Mouse (Mus musculus) MEL (cell line): ENCODE measurements around the gene Lrrc31. TPM values are rescaled to one million over a fixed set of nuclear protein-coding genes. Genes with fewer than 3 reads are reported as not detected.

Source experiments
- DNase-seq: peaks from one replicate; pipeline ENCODE4 v3.0.0; 2011; ENCODE audit warnings: low read depth, low spot score
- H3K27ac ChIP-seq: 2 replicates; pipeline ENCODE4 v1.5.1; 2012; ENCODE audit warnings: low read depth, mild to moderate bottlenecking, control low read depth, low read length, moderate library complexity; ENCODE audit not compliant: control insufficient read depth
- H3K27me3 ChIP-seq, 2 experiments: fragments of 150-350 bp in 1 of 2; sonication (generic) in 1 of 2; 2 replicates each; pipeline ENCODE4 v1.6.1; 2012; ENCODE audit warnings: low read length in 2 of 2, mild to moderate bottlenecking in 2 of 2, improper control_type of control experiment in 1 of 2, moderate library complexity in 1 of 2; ENCODE audit not compliant: insufficient read depth in 2 of 2, control insufficient read depth in 1 of 2
- H3K36me3 ChIP-seq, 2 experiments: 2 replicates each; pipeline ENCODE4 v1.6.1; 2012 to 2014; ENCODE audit warnings: low read length in 2 of 2, improper control_type of control experiment in 1 of 2, inconsistent platforms in 1 of 2, mild to moderate bottlenecking in 1 of 2; ENCODE audit not compliant: insufficient read depth in 2 of 2, control insufficient read depth in 1 of 2
- H3K4me1 ChIP-seq, 2 experiments: fragments of 150-350 bp in 1 of 2; sonication (generic) in 1 of 2; 2 replicates each; pipeline ENCODE4 v1.6.1; 2012; ENCODE audit warnings: low read length in 2 of 2, improper control_type of control experiment in 1 of 2, mild to moderate bottlenecking in 1 of 2; ENCODE audit not compliant: insufficient read depth in 2 of 2, control insufficient read depth in 1 of 2
- H3K4me3 ChIP-seq, 2 experiments: fragments of 150-350 bp in 1 of 2; sonication (generic) in 1 of 2; 2 replicates each; pipeline ENCODE4 v1.5.1; 2012; ENCODE audit warnings: low read depth in 2 of 2, low read length in 2 of 2, mild to moderate bottlenecking in 2 of 2, moderate library complexity in 2 of 2, control low read depth in 1 of 2, improper control_type of control experiment in 1 of 2; ENCODE audit not compliant: control insufficient read depth in 1 of 2, insufficient read depth in 1 of 2
- H3K79me2 ChIP-seq: 2 replicates; pipeline ENCODE4 v1.6.1; 2012; ENCODE audit warnings: mild to moderate bottlenecking, low read length, moderate library complexity; ENCODE audit not compliant: control insufficient read depth, poor library complexity, insufficient read depth
- H3K9ac ChIP-seq: 2 replicates; pipeline ENCODE4 v1.6.1; 2012; ENCODE audit warnings: low read depth, mild to moderate bottlenecking, control low read depth, low read length, moderate library complexity; ENCODE audit not compliant: control insufficient read depth, poor library complexity, severe bottlenecking
- H3K9me3 ChIP-seq: fragments of 150-350 bp; sonication (generic); replicated peaks from 2 replicates; pipeline ENCODE4 v1.6.1; 2012; ENCODE audit warnings: mild to moderate bottlenecking, low read length, improper control_type of control experiment, moderate library complexity; ENCODE audit not compliant: insufficient read depth
- BHLHE40 ChIP-seq: IDR thresholded peaks from 2 replicates; pipeline ENCODE4 v1.6.1; 2012; ENCODE audit warnings: low read depth, mild to moderate bottlenecking, inconsistent platforms, low read length, improper control_type of control experiment, borderline replicate concordance
- CHD1 ChIP-seq: IDR thresholded peaks from 2 replicates; pipeline ENCODE4 v1.6.1; 2012; ENCODE audit warnings: low read depth, mild to moderate bottlenecking, inconsistent platforms, low read length, improper control_type of control experiment
- CHD2 ChIP-seq: IDR thresholded peaks from 2 replicates; pipeline ENCODE4 v1.6.1; 2011; ENCODE audit warnings: low read length, improper control_type of control experiment
- CTCF ChIP-seq, 3 experiments: IDR thresholded peaks in 2 of 3; conservative IDR thresholded peaks in 1 of 3; 2 replicates each; pipeline ENCODE4 v1.5.1; 2011 to 2012; ENCODE audit warnings: low read length in 3 of 3, low read depth in 2 of 3, mild to moderate bottlenecking in 2 of 3, improper control_type of control experiment in 1 of 3, inconsistent platforms in 1 of 3, mixed read lengths in 1 of 3, moderate library complexity in 1 of 3; ENCODE audit not compliant: control insufficient read depth in 1 of 3, insufficient read depth in 1 of 3, poor library complexity in 1 of 3, severe bottlenecking in 1 of 3
- ELF1 ChIP-seq: IDR thresholded peaks from 2 replicates; pipeline ENCODE4 v1.6.1; 2014; ENCODE audit warnings: low read depth, mild to moderate bottlenecking, inconsistent platforms, low read length, improper control_type of control experiment, moderate library complexity
- ETS1 ChIP-seq: IDR thresholded peaks from 2 replicates; pipeline ENCODE4 v1.6.1; 2012; ENCODE audit warnings: low read depth, mild to moderate bottlenecking, inconsistent platforms, low read length, improper control_type of control experiment, moderate library complexity
- GATA1 ChIP-seq: IDR thresholded peaks from 2 replicates; pipeline ENCODE4 v1.6.1; 2011; ENCODE audit warnings: low read depth, low read length, improper control_type of control experiment
- HCFC1 ChIP-seq: IDR thresholded peaks from 2 replicates; pipeline ENCODE4 v1.6.1; 2012; ENCODE audit warnings: low read depth, mild to moderate bottlenecking, inconsistent platforms, low read length, improper control_type of control experiment, moderate library complexity
- JUND ChIP-seq: IDR thresholded peaks from 2 replicates; pipeline ENCODE4 v1.6.1; 2011; ENCODE audit warnings: low read depth, mild to moderate bottlenecking, improper control_type of control experiment, low read length
- MAFK ChIP-seq: IDR thresholded peaks from 2 replicates; pipeline ENCODE4 v1.6.1; 2011; ENCODE audit warnings: low read depth, mild to moderate bottlenecking, low read length, improper control_type of control experiment, borderline replicate concordance
- MEF2A ChIP-seq: IDR thresholded peaks from 2 replicates; pipeline ENCODE4 v1.6.1; 2014; ENCODE audit warnings: low read depth, mild to moderate bottlenecking, inconsistent platforms, low read length, improper control_type of control experiment; ENCODE audit not compliant: poor library complexity, insufficient replicate concordance, severe bottlenecking; ENCODE audit errors: extremely low read depth
- MYC ChIP-seq: IDR thresholded peaks from 2 replicates; pipeline ENCODE4 v1.6.1; 2011; ENCODE audit warnings: low read depth, mild to moderate bottlenecking, low read length, improper control_type of control experiment, moderate library complexity
- NELFE ChIP-seq: IDR thresholded peaks from 2 replicates; pipeline ENCODE4 v1.6.1; 2011; ENCODE audit warnings: low read depth, low read length, improper control_type of control experiment
- NRF1 ChIP-seq: IDR thresholded peaks from 2 replicates; pipeline ENCODE4 v1.6.1; 2014; ENCODE audit warnings: low read depth, mild to moderate bottlenecking, inconsistent platforms, low read length, improper control_type of control experiment, moderate library complexity; ENCODE audit not compliant: poor library complexity, insufficient read depth, severe bottlenecking
- POLR2A ChIP-seq, 2 experiments: IDR thresholded peaks; 2 replicates each; pipeline ENCODE4 v1.6.1; 2011 to 2012; ENCODE audit warnings: low read length in 2 of 2, mild to moderate bottlenecking in 2 of 2, control low read depth in 1 of 2, improper control_type of control experiment in 1 of 2, low read depth in 1 of 2, moderate library complexity in 1 of 2; ENCODE audit not compliant: control insufficient read depth in 1 of 2, insufficient read depth in 1 of 2, poor library complexity in 1 of 2
- POLR2AphosphoS2 ChIP-seq: IDR thresholded peaks from 2 replicates; pipeline ENCODE4 v1.6.1; 2011; ENCODE audit warnings: low read length, improper control_type of control experiment
- POLR2AphosphoS5 ChIP-seq: IDR thresholded peaks from 2 replicates; pipeline ENCODE4 v1.6.1; 2012; ENCODE audit warnings: low read depth, borderline replicate concordance, mild to moderate bottlenecking, inconsistent platforms, low read length, moderate library complexity, mixed read lengths
- RAD21 ChIP-seq: IDR thresholded peaks from 2 replicates; pipeline ENCODE4 v1.6.1; 2011; ENCODE audit warnings: mild to moderate bottlenecking, low read depth, low read length, improper control_type of control experiment
- SIN3A ChIP-seq: IDR thresholded peaks from 2 replicates; pipeline ENCODE4 v1.6.1; 2012; ENCODE audit warnings: low read length, improper control_type of control experiment, inconsistent platforms
- SMC3 ChIP-seq: IDR thresholded peaks from 2 replicates; pipeline ENCODE4 v1.6.1; 2011; ENCODE audit warnings: low read depth, low read length, improper control_type of control experiment
- TAL1 ChIP-seq: IDR thresholded peaks from 2 replicates; pipeline ENCODE4 v1.6.1; 2012; ENCODE audit warnings: mild to moderate bottlenecking, inconsistent platforms, low read length, moderate library complexity, mixed read lengths
- USF1 ChIP-seq: IDR thresholded peaks from 2 replicates; pipeline ENCODE4 v1.6.1; 2014; ENCODE audit warnings: low read depth, mild to moderate bottlenecking, inconsistent platforms, low read length, improper control_type of control experiment, moderate library complexity
- USF2 ChIP-seq, 2 experiments: IDR thresholded peaks; 2 replicates each; pipeline ENCODE4 v1.6.1; 2011 to 2012; ENCODE audit warnings: improper control_type of control experiment in 2 of 2, low read length in 2 of 2, borderline replicate concordance in 1 of 2, inconsistent platforms in 1 of 2, low read depth in 1 of 2, mild to moderate bottlenecking in 1 of 2; ENCODE audit not compliant: insufficient read depth in 1 of 2
- ZC3H11A ChIP-seq: IDR thresholded peaks from 2 replicates; pipeline ENCODE4 v1.6.1; 2012; ENCODE audit warnings: low read depth, mild to moderate bottlenecking, inconsistent platforms, low read length, improper control_type of control experiment
- polyA plus RNA-seq, 2 experiments: library from polyadenylated mRNA; stranded (reverse) in 1 of 2; unstranded in 1 of 2; fragments of >175 nt in 1 of 2; fragments of >200 nt in 1 of 2; gene quantifications; 2 replicates each; pipeline versions ENCODE4 v1.2.1 to v1.2.4; 2012; ENCODE audit warnings: low replicate concordance in 2 of 2, low read depth in 1 of 2; ENCODE audit not compliant: insufficient read length in 2 of 2, insufficient read depth in 1 of 2, missing spikeins in 1 of 2
- total RNA-seq: library from RNA; depleted of rRNA; stranded (reverse); fragments of 300-350 nt; gene quantifications from 2 replicates; pipeline ENCODE4 v1.2.3, GENCODE M21; 2012

Lrrc31 gene
- total and polyA plus RNA-seq, 3 experiments = 0.03 TPM; not detected in 2

GRCm38 (mm10) chr3:30696346-30696745, 3.3 kb downstream of the Lrrc31 start:
- H3K27ac ChIP-seq = no peak overlapping the region
- no peaks in the 10 kb centered on the region for H3K79me2 ChIP-seq
- TF ChIP-seq CTCF (IDR thresholded peaks at IDR 0.05 in 2 of 3, conservative IDR thresholded peaks at IDR 0.05 in 1 of 3; ENCODE audit: control insufficient read depth in 1 of 3, insufficient read depth in 1 of 3, low read depth in 2 of 3, low read length in 3 of 3, poor library complexity in 1 of 3, severe bottlenecking in 1 of 3) (peak; percentile 74 to 90 (median 85)), SMC3 (peak; percentile 89), USF1 (peak; percentile 61; the same call in 1 of the 2 replicates), GATA1 (no peak), TAL1 (no peak), ZC3H11A (peak; percentile 68), MAFK (no peak), CHD2 (no peak), RAD21 (peak; percentile 77), MEF2A (no peak), POLR2AphosphoS2 (no peak)
- H3K36me3 ChIP-seq = no peaks in the 10 kb centered on the region
- no peaks in the 10 kb centered on the region for H3K9me3 ChIP-seq
- H3K9ac ChIP-seq = no peak overlapping the region
- H3K4me3 ChIP-seq = no peak overlapping the region
- no peaks in the 10 kb centered on the region for H3K27me3 ChIP-seq
- DNase-seq = peak; percentile 25
- no peaks in the 10 kb centered on the region for H3K4me1 ChIP-seq

GRCm38 (mm10) chr3:30695661-30696060, 4.0 kb downstream of the Lrrc31 start:
- no peaks in the 10 kb centered on the region for H3K4me1 ChIP-seq
- H3K4me3 ChIP-seq = no peak overlapping the region
- no peak overlapping the region for H3K9ac ChIP-seq
- TF ChIP-seq NRF1 (no peak), CTCF (IDR thresholded peaks at IDR 0.05 in 2 of 3, conservative IDR thresholded peaks at IDR 0.05 in 1 of 3; ENCODE audit: control insufficient read depth in 1 of 3, insufficient read depth in 1 of 3, low read depth in 2 of 3, low read length in 3 of 3, poor library complexity in 1 of 3, severe bottlenecking in 1 of 3) (no peak), ELF1 (no peak), CHD1 (no peak), MYC (no peak), HCFC1 (no peak), POLR2A (IDR thresholded peaks at IDR 0.05; ENCODE audit: control insufficient read depth in 1 of 2, insufficient read depth in 1 of 2, low read depth in 1 of 2, low read length in 2 of 2, poor library complexity in 1 of 2) (no peak), SIN3A (no peak), NELFE (no peak), MEF2A (no peak), ZC3H11A (no peak), POLR2AphosphoS2 (no peak), SMC3 (no peak), ETS1 (no peak), USF2 (IDR thresholded peaks at IDR 0.05; ENCODE audit: borderline replicate concordance in 1 of 2, insufficient read depth in 1 of 2, low read depth in 1 of 2, low read length in 2 of 2) (no peak), RAD21 (no peak), JUND (no peak), BHLHE40 (no peak), POLR2AphosphoS5 (no peak), CHD2 (no peak)
- TF ChIP-seq, all 39 proteins: peak for 0
- no peaks in the 10 kb centered on the region for H3K27me3 ChIP-seq
- H3K27ac ChIP-seq = no peak overlapping the region
- H3K9me3 ChIP-seq = no peaks in the 10 kb centered on the region
- no peak for DNase-seq
- H3K36me3 ChIP-seq = no peaks in the 10 kb centered on the region
- H3K79me2 ChIP-seq = no peaks in the 10 kb centered on the region
